10 mouse cellular contexts compared by ENCODE assay signal in genomic region chr11:95509126-95509717, GRCm38 (mm10). TPM values are rescaled to one million over a fixed set of nuclear protein-coding genes. Genes with fewer than 3 reads are reported as not detected.
DNase-seq lines count a peak whose midpoint lies in the region; ATAC-seq and TF ChIP-seq lines count a peak whose summit lies in the region.
"Had no signal": no experiment of that assay in that cellular context is flagged by ENCODE, and none has a peak within 500 bp of the region (broad histone marks: within the 10 kb centered on the region; RNA-seq: fewer than 3 reads in every experiment).

No protein-coding gene starts in this region.

- H3K4me2 ChIP-seq in forebrain, embryonic 11.5 days (ENCODE audit: low read depth, low read length, severe bottlenecking), result no peak overlapping the region
- H3K4me2 ChIP-seq in forebrain, embryonic 15.5 days (replicated peaks), result no peak overlapping the region
- H3K4me2 ChIP-seq in midbrain, postnatal 0 days (ENCODE audit: low read depth, low read length, poor library complexity, severe bottlenecking), result no peak overlapping the region
- H3K4me2 ChIP-seq in midbrain, embryonic 14.5 days (ENCODE audit: low read length), result no peak overlapping the region

- H3K4me3 ChIP-seq in forebrain, embryonic 11.5 days (ENCODE audit: low read depth, low read length), result no peak overlapping the region
- H3K4me3 ChIP-seq in forebrain, embryonic 15.5 days, result no peak overlapping the region
- no peak overlapping the region for H3K4me3 ChIP-seq in midbrain, postnatal 0 days (ENCODE audit: low read depth, low read length)
- H3K4me3 ChIP-seq in midbrain, embryonic 14.5 days (replicated peaks; ENCODE audit: low read depth, low read length), result no peak overlapping the region

- H3K27me3 ChIP-seq in forebrain, embryonic 11.5 days (ENCODE audit: control insufficient read depth, insufficient read depth, low read length), result peaks cover 25% of the 10 kb centered on the region
- peaks cover 21% of the 10 kb centered on the region for H3K27me3 ChIP-seq in forebrain, embryonic 15.5 days
- peaks cover 13% of the 10 kb centered on the region for H3K27me3 ChIP-seq in midbrain, postnatal 0 days (ENCODE audit: insufficient read depth, low read length)
- H3K27me3 ChIP-seq in midbrain, embryonic 14.5 days (ENCODE audit: control insufficient read depth, insufficient read depth, low read length), result peaks cover 16% of the 10 kb centered on the region

- H3K27ac ChIP-seq in forebrain, embryonic 11.5 days (ENCODE audit: low read depth, low read length), result no peak overlapping the region
- no peak overlapping the region for H3K27ac ChIP-seq in forebrain, embryonic 15.5 days (replicated peaks)
- no peak overlapping the region for H3K27ac ChIP-seq in midbrain, postnatal 0 days (ENCODE audit: low read depth, low read length)
- no peak overlapping the region for H3K27ac ChIP-seq in midbrain, embryonic 14.5 days (replicated peaks; ENCODE audit: low read depth, low read length)

- peak; percentile 61 for DNase-seq in forebrain, embryonic 11.5 days (ENCODE audit: low spot score)
- DNase-seq in midbrain, postnatal 0 days (ENCODE audit: low spot score), result no peak
- DNase-seq in midbrain, embryonic 14.5 days, result no peak
- peak; percentile 54 for DNase-seq in ZHBTc4 (ENCODE audit: low read depth, low spot score)
- DNase-seq in naive thymus-derived CD4-positive, alpha-beta T cell, adult 2 months (ENCODE audit: low read depth), result peak; percentile 35
- DNase-seq in right cerebral cortex, postnatal 14 days, result no peak
- DNase-seq in layer of hippocampus, adult 9-10 months (ENCODE audit: low spot score), result no peak
- DNase-seq: heart, postnatal 36 days had no signal

- TF ChIP-seq CTCF in midbrain, postnatal 0 days (IDR thresholded peaks at IDR 0.05), result peak; percentile 55

- H3K4me1 ChIP-seq in forebrain, embryonic 11.5 days (replicated peaks; ENCODE audit: control insufficient read depth, insufficient read depth, low read length), result peaks cover 7% of the 10 kb centered on the region
- peaks cover 10% of the 10 kb centered on the region for H3K4me1 ChIP-seq in forebrain, embryonic 15.5 days
- H3K4me1 ChIP-seq in midbrain, postnatal 0 days (ENCODE audit: insufficient read depth, low read length), result no peaks in the 10 kb centered on the region
- peaks cover 12% of the 10 kb centered on the region; the same call in 1 of the 2 replicates for H3K4me1 ChIP-seq in midbrain, embryonic 14.5 days (ENCODE audit: control insufficient read depth, insufficient read depth, low read length)

- WGBS in forebrain, embryonic 11.5 days, result 84% methylated on average over 6 of the region's 6 CpGs
- 70% methylated on average over 6 of the region's 6 CpGs for WGBS in forebrain, embryonic 15.5 days
- 70% methylated on average over 6 of the region's 6 CpGs for WGBS in midbrain, postnatal 0 days
- 75% methylated on average over 6 of the region's 6 CpGs for WGBS in midbrain, embryonic 14.5 days

- no peaks in the 10 kb centered on the region for H3K9me3 ChIP-seq in forebrain, embryonic 11.5 days (ENCODE audit: control insufficient read depth, low read length)
- H3K9me3 ChIP-seq in forebrain, embryonic 15.5 days, result no peaks in the 10 kb centered on the region
- no peaks in the 10 kb centered on the region for H3K9me3 ChIP-seq in midbrain, postnatal 0 days (ENCODE audit: low read length)
- H3K9me3 ChIP-seq in midbrain, embryonic 14.5 days (ENCODE audit: control insufficient read depth, low read length), result no peaks in the 10 kb centered on the region

- no peaks in the 10 kb centered on the region for H3K36me3 ChIP-seq in forebrain, embryonic 11.5 days (ENCODE audit: control insufficient read depth, insufficient read depth, low read length)
- no peaks in the 10 kb centered on the region for H3K36me3 ChIP-seq in forebrain, embryonic 15.5 days
- H3K36me3 ChIP-seq in midbrain, postnatal 0 days (ENCODE audit: insufficient read depth, low read length), result no peaks in the 10 kb centered on the region
- H3K36me3 ChIP-seq in midbrain, embryonic 14.5 days (ENCODE audit: control insufficient read depth, insufficient read depth, low read length), result no peaks in the 10 kb centered on the region

- ATAC-seq in forebrain, embryonic 11.5 days (replicated peaks; ENCODE audit: low FRiP score), result no peak
- ATAC-seq in forebrain, embryonic 15.5 days (replicated peaks), result no peak
- ATAC-seq in midbrain, postnatal 0 days (ENCODE audit: low FRiP score), result no peak
- ATAC-seq in midbrain, embryonic 14.5 days (ENCODE audit: low FRiP score, low TSS enrichment), result no peak

- H3K9ac ChIP-seq in forebrain, embryonic 11.5 days (ENCODE audit: low read length), result no peak overlapping the region
- H3K9ac ChIP-seq in forebrain, embryonic 15.5 days (replicated peaks), result no peak overlapping the region
- no peak overlapping the region for H3K9ac ChIP-seq in midbrain, postnatal 0 days (replicated peaks; ENCODE audit: low read length, poor library complexity, severe bottlenecking)
- no peak overlapping the region for H3K9ac ChIP-seq in midbrain, embryonic 14.5 days (replicated peaks; ENCODE audit: low read length)

RNA-seq across cellular contexts. Expression of gene Nxph3, which starts 5.1 kb away (rescaled TPM):
- polyA plus RNA-seq in forebrain, embryonic 11.5 days (2014; fragmentation: Nextera tagmentation; extraction: Ambion mirVana), result 0.25 and 0.28 TPM in 2 replicates
- polyA plus RNA-seq in forebrain, embryonic 15.5 days (2015; fragmentation: Nextera tagmentation; extraction: Ambion mirVana), result 6.3 and 6.9 TPM in 2 replicates
- total RNA-seq in midbrain, postnatal 0 days (2014; rRNA removed), result 22.3 and 22.8 TPM in 2 replicates
- polyA plus RNA-seq in midbrain, postnatal 0 days (2015; fragmentation: Nextera tagmentation; extraction: Ambion mirVana), result 5.1 and 5.6 TPM in 2 replicates
- polyA plus RNA-seq in midbrain, embryonic 14.5 days (2014; fragmentation: Nextera tagmentation; extraction: Ambion mirVana), result 1.9 and 4.6 TPM in 2 replicates
- total RNA-seq: megakaryocyte, adult 5-6 weeks had no signal

Comparison
In these comparisons a context has a peak if more than half of its experiments do, and no peak if none do; other contexts are left out.
1. DNase-seq: peak in forebrain, embryonic 11.5 days (single experiment), ZHBTc4 (single experiment) and naive thymus-derived CD4-positive, alpha-beta T cell, adult 2 months (single experiment); none in midbrain, postnatal 0 days (single experiment), midbrain, embryonic 14.5 days (single experiment), right cerebral cortex, postnatal 14 days (single experiment) and layer of hippocampus, adult 9-10 months (single experiment).